Mouse (Mus musculus) layer of hippocampus, postnatal 36 days (tissue): Measurements from ENCODE around the gene Zrsr2. TPM values are rescaled to one million over a fixed set of nuclear protein-coding genes. Genes with fewer than 3 reads are reported as not detected.

ENCODE experiments used
- DNase-seq, 2 experiments: peaks; one replicate each; pipeline ENCODE4 v3.0.0; 2022
- total RNA-seq, 2 experiments: library from RNA; stranded (reverse); gene quantifications; 2 replicates each; pipeline ENCODE4 v1.2.3; 2021

Gene Zrsr2
- 10 to 100 TPM; 46.1 to 50.0 TPM for total RNA-seq

- DNase-seq, result peak; percentile 71 to 80
These were observed at the start of gene Zrsr2 for GRCm38 (mm10) chrX:163958467-163958875. TSS of gene Zrsr2 (minus strand) at chrX:163958661.

GRCm38 (mm10) chrX:164004809-164005208 lies 46.3 kb upstream of the Zrsr2 start:
- no peak for DNase-seq

GRCm38 (mm10) chrX:163999848-164000247 lies 41.4 kb upstream of the Zrsr2 start:
- no peak for DNase-seq

DNA sequence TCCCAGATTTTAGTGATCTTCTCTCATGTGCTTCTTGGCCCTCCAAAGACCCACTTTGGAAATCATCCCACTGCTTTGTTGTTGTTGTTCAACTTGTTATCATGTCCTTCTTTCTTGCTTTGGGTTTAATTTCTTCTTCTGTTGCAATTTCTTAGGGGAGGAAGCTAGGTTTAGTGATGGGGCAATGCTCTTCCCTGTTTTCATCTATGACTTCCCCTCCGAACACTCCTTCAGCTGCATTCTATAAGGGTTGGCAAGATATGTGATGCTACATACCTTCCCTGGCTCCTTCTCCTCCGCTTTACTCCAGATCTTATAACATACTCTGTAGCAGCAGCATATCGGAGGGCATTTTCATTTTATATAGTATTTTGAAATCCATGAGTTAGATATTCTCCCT lies 38.3 kb upstream of the Zrsr2 start:
- DNase-seq, result no peak

DNA sequence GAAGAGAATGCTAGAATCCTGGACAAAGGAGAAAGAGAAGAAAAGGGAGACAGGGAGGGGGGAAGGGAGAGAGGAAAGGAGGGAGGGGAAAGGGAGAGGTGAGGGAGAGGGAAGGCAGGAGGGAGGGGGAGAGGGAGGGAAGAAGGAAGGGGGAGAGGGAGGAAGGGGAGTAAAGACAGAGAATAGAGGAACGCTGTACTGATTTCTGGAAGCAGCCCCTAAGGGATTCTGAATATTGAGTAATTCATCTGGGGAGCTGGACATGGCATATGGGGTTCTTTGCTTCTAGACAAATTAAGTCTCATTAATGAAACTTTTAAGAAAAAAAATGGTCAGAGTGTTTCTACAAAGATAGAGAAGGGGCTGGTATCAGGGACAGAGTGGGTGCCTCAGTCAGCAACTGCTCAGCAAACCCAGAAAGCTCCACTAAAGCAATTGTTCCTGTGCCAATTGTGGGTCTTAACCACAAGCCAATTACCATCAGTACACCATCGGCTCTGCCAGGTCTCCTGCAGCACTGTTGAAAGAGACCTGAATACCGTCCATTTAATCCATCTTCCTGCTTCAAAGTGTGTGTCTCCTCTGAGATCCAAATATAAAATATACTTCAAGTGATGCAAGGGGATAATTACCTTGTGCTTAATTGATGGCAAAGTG lies 29.4 kb upstream of the Zrsr2 start:
- DNase-seq, result no peak

DNA sequence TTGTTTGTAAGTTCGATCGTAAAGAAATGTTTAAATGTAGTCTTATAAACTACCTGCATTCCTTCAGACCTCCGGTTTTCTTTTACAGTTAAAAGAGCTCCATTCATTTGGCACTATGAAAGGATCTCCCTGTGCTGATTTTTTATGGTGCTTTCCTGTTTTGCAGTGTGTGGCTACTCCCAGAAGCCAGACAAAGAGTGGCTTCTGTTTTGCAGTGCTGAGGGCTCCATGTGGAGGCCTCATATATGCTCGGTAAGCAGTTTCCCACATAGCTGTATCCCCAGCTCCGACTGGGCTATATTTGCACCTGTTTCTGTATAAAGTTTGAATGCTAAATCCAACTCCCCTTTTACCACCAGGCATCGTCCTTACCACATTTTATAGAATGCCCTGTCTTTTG lies 23.7 kb upstream of the Zrsr2 start:
- DNase-seq, result no peak

- no peak for DNase-seq
These were observed 23.0 kb upstream of the Zrsr2 start for GRCm38 (mm10) chrX:163981500-163981899.

DNA sequence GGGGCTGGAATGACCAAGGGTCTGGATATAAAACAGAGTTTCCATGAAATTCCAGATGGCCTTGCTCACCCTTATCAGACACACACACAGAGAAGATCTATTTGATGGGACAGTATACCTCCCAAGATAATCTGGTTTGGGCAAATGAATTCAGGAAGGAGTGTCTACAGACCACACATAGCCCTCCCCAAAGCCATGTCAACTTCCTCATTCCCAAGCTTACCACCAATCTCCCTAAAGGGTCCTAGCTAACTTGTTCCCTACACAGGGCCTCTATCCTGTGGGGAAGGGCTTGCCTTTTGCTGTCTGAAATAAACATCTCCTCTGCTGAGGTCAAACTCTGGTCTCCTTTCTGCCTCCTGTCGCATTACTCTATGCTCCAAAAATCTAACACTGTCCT lies 22.6 kb upstream of the Zrsr2 start:
- DNase-seq, result no peak

DNA sequence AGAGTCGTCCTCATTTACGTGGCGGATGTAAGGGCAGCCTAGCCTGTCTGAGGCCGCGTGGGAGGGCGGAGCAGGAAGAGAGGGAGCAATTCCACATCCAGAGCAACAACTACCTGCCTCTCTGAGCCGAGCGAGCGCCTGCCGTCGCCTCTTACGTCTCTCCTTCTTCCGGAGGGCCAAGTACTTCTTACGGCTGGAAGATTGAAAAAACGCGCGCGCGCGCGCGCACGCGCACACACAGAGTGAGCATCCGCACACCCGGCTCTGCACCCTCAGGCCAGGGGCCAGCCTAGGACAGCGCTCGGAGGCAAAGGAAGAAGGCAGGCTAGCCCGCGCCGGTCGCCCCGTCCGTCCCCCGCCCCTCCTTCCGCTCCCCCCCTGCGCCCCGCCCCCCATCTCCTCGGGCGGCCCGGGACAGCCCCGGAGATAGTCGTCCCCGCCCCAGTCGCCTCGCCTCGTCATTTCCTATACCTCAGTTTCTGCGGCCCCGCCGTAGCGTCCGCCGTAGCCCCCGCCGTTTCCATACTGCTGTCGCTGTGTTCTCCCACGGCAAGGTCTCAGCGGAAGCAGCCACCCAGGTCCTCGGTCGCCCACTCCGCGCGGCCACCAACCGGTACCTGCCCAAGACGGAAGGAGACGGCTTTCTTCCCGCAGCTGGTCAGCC lies 526 bp downstream of the Zrsr2 start:
- peak in 1 of 2 experiments; percentile 45 for DNase-seq

GRCm38 (mm10) chrX:163957381-163957780 lies 1.1 kb downstream of the Zrsr2 start:
- no peak for DNase-seq

DNA sequence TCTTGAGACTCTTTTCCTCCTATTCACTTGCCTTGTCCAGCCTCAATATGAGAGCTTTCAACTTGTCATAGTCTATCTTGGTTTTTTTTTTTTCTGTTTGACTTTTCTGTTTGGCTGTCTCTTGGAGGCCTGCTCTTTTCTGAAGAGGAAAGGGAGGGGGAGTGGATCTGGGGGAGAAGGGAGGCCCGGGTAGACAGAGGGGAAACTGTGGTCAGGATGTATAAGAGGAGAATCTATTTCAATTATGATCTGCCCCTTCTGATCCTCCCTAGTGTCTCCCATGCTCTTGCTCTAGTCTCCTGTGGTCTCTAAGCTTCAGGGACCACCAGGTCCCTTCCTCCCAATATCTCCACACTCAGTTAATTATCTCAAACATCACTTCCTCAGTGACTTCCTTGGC lies 6.8 kb downstream of the Zrsr2 start:
- DNase-seq, result no peak

- no peak for DNase-seq
These were observed 14.1 kb downstream of the Zrsr2 start for GRCm38 (mm10) chrX:163944381-163944780.

- peak; percentile 26 to 48 for DNase-seq
These were observed 19.9 kb downstream of the Zrsr2 start for GRCm38 (mm10) chrX:163938587-163938986.

DNA sequence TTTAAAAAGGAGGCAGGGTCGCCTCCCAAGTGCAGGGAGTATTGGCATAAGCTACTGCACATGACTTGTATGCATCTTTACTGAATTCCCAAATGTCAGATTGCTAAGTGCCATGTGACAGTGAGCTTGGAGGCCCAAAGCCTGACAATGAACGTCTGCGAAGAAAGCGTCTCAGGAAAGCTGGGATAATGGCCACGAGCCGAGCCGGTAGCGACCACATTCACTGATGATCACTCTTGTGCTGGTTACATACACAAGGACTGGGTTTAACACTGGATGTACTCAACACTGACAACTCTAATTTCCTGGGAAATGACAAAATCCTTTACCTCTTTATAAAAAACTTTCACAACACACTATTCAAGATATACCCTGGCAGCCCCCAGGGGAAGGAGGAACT lies 23.7 kb downstream of the Zrsr2 start:
- no peak for DNase-seq

- no peak for DNase-seq
These were observed 28.9 kb downstream of the Zrsr2 start for GRCm38 (mm10) chrX:163929550-163929949.

- no peak for DNase-seq
These were observed 45.7 kb downstream of the Zrsr2 start for GRCm38 (mm10) chrX:163912791-163913190.

DNA sequence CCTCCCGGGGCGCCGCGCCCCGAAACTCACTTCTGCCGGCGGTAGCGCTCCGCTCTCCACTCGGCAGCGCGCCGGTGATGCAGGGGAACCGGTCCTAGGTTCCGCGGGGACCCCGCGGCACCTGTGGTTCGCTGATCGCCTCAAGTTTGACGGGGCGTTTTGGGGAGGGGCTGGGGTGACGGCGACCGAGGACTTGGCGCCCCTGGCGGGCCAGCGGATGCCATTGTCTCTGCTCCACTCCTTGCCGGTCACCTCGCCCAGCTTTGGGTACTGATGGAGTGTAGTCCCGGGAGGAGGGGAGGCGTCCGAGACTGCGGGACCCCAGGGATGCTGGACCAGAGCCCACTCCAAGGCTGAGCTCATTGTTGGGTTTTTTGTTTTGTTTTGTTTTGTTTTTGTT lies 49.1 kb downstream of the Zrsr2 start:
- peak; percentile 4 to 21 for DNase-seq

GRCm38 (mm10) chrX:163908337-163909250 lies 49.9 kb downstream of the Zrsr2 start, which contains the start of gene Ap1s2:
TSS of gene Ap1s2 (plus strand) at chrX:163909017.
- DNase-seq, result peak; percentile 91 to 93

DNA sequence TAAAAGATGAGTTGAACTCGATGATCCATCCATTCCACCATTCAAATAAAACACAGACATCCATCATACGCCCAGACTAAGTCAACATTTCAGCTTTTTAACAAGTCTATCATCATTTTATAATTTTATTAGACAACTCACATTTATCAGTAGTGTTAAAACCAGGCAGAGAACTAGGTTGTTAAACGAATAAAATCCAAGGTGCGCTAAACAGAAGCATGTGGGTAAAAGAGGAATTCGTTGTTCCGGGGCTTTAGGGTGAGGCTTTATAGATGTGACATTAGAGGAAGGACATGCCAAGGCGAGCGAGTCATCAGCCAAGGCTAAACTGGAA lies 50.5 kb downstream of the Zrsr2 start:
- no peak for DNase-seq

- no peak for DNase-seq
These were observed 51.6 kb downstream of the Zrsr2 start for GRCm38 (mm10) chrX:163906861-163907260.

GRCm38 (mm10) chrX:163899431-163900020 lies 58.9 kb downstream of the Zrsr2 start:
- DNase-seq, result no peak

DNA sequence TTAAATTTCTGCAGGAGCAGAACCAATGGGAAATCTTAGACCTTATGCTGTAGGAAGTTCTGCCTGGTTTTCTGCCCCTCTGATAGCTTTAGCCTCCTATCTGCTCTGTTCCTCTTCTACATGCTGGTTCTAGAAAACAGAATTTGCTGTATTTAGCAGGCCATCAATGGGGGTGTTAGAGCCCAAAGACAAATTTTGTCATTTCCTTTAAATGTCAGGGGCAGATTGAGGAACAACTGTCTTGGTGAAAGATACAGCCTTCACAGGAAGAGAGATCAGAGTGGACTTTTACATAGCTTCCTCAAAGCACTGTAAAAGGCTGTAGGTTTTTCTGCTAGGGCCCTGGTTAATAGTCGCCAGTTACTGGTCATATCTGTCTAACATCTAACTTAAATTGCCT lies 61.1 kb downstream of the Zrsr2 start:
- DNase-seq, result no peak

GRCm38 (mm10) chrX:163885539-163885981 lies 72.9 kb downstream of the Zrsr2 start:
- DNase-seq, result peak in 1 of 2 experiments; percentile 3
